Mouse (Mus musculus): ENCODE measurements around the gene Nacc1.

GRCm38 (mm10) chr8:84663483-84664327 is 24.0 kb downstream of the Nacc1 start:
- TF ChIP-seq CTCF (IDR thresholded peaks at IDR 0.05; ENCODE audit: control insufficient read depth, insufficient read depth, insufficient read length) (no peak), MAX (IDR thresholded peaks at IDR 0.05) (no peak), USF1 (IDR thresholded peaks at IDR 0.05; ENCODE audit: low read depth) (no peak), CEBPB (IDR thresholded peaks at IDR 0.05; ENCODE audit: low read depth) (no peak), FOSL1 (IDR thresholded peaks at IDR 0.05; ENCODE audit: insufficient read depth, low read length, poor library complexity, severe bottlenecking) (no peak), MYOG (IDR thresholded peaks at IDR 0.05; ENCODE audit: control insufficient read depth, extremely low read depth, insufficient read length) (no peak)
